Mouse (Mus musculus) left cerebral cortex, adult 6 months (tissue): ENCODE results near the gene Olfr569. TPM values are rescaled to one million over a fixed set of nuclear protein-coding genes. Genes with fewer than 3 reads are reported as not detected.

ENCODE experiments used
- long read RNA-seq, 2 experiments: library from polyadenylated mRNA; unstranded; transcript quantifications; one replicate each; pipeline ENCODE4 v2.0.0; 2019 to 2020
- polyA plus RNA-seq: library from polyadenylated mRNA; unstranded; fragments of <200 nt; fragmentation: Nextera tagmentation; gene quantifications from 2 replicates; pipeline ENCODE4 v1.2.3, GENCODE M21; 2021

Olfr569 gene
- not detected in 2 replicates for polyA plus RNA-seq
- long read RNA-seq, experiment 1 = 0 reads
- long read RNA-seq, experiment 2 = 0 reads

GRCm38 (mm10) chr7:102890782-102891181 is at the start of gene Olfr569:
Gene Olfr569 (minus strand): TSS chr7:102890882.

GRCm38 (mm10) chr7:102924109-102924508 is 33.4 kb upstream of the Olfr569 start, which contains the start of gene Olfr572:
Gene Olfr572 (plus strand): TSS chr7:102924409.

GRCm38 (mm10) chr7:102917032-102917875 is 26.6 kb upstream of the Olfr569 start, which contains the start of gene Olfr571:
Gene Olfr571 (minus strand): TSS chr7:102917536.

GRCm38 (mm10) chr7:102876822-102877221 is 13.9 kb downstream of the Olfr569 start, which contains the start of gene Olfr568:
Gene Olfr568 (plus strand): TSS chr7:102877122.

GRCm38 (mm10) chr7:102858665-102859064 is 32.0 kb downstream of the Olfr569 start, which contains the start of gene Olfr566:
Gene Olfr566 (minus strand): TSS chr7:102858765.

Other genes starting within 250 kb of the Olfr569 start
- not detected in 2 replicates for gene Olfr555, start 232.1 kb downstream of the Olfr569 start, polyA plus RNA-seq
- gene Olfr556, start 226.0 kb downstream of the Olfr569 start, polyA plus RNA-seq = not detected in 2 replicates
- gene Trim68, start 203.6 kb downstream of the Olfr569 start, polyA plus RNA-seq = 3.1 TPM in 2 replicates
- not detected in 2 replicates for gene Olfr557, start 195.0 kb downstream of the Olfr569 start, polyA plus RNA-seq
- not detected in 2 replicates for gene Olfr558, start 188.7 kb downstream of the Olfr569 start, polyA plus RNA-seq
- gene Olfr33, start 171.8 kb downstream of the Olfr569 start, polyA plus RNA-seq = not detected in 2 replicates
- not detected in 2 replicates for gene Olfr559, start 163.4 kb downstream of the Olfr569 start, polyA plus RNA-seq
- not detected in 2 replicates for gene Olfr560, start 131.5 kb downstream of the Olfr569 start, polyA plus RNA-seq
- gene Olfr78, start 131.4 kb downstream of the Olfr569 start, polyA plus RNA-seq = 0.33 and 0.41 TPM in 2 replicates
- gene Olfr561, start 119.7 kb downstream of the Olfr569 start, polyA plus RNA-seq = not detected in 2 replicates
- not detected in 2 replicates for gene Olfr564, start 87.4 kb downstream of the Olfr569 start, polyA plus RNA-seq
- gene Olfr566, start 32.1 kb downstream of the Olfr569 start, polyA plus RNA-seq = not detected in 2 replicates
- not detected in 2 replicates for gene Olfr568, start 13.8 kb downstream of the Olfr569 start, polyA plus RNA-seq
- gene Olfr570, start 3.7 kb upstream of the Olfr569 start, polyA plus RNA-seq = not detected in 2 replicates
- gene Olfr571, start 26.7 kb upstream of the Olfr569 start, polyA plus RNA-seq = not detected in 2 replicates
- not detected in 2 replicates for gene Olfr572, start 33.5 kb upstream of the Olfr569 start, polyA plus RNA-seq
- not detected in 2 replicates for gene Olfr573-ps1, start 51.7 kb upstream of the Olfr569 start, polyA plus RNA-seq
- not detected in 2 replicates for gene Olfr574, start 57.6 kb upstream of the Olfr569 start, polyA plus RNA-seq
- 0.11 TPM in 1 of 2 replicates, not detected in the other for gene Olfr575, start 67.9 kb upstream of the Olfr569 start, polyA plus RNA-seq
- not detected in 2 replicates for gene Olfr576, start 71.8 kb upstream of the Olfr569 start, polyA plus RNA-seq
- not detected in 2 replicates for gene Olfr577, start 85.1 kb upstream of the Olfr569 start, polyA plus RNA-seq
- gene Olfr578, start 98.4 kb upstream of the Olfr569 start, polyA plus RNA-seq = not detected in 2 replicates
- not detected in 2 replicates for gene Olfr582, start 147.1 kb upstream of the Olfr569 start, polyA plus RNA-seq
- not detected in 2 replicates for gene Olfr583, start 160.4 kb upstream of the Olfr569 start, polyA plus RNA-seq
- gene Olfr584, start 191.0 kb upstream of the Olfr569 start, polyA plus RNA-seq = not detected in 2 replicates
- not detected in 2 replicates for gene Olfr585, start 206.8 kb upstream of the Olfr569 start, polyA plus RNA-seq
- gene Olfr586, start 234.8 kb upstream of the Olfr569 start, polyA plus RNA-seq = not detected in 2 replicates
- not detected in 2 replicates for gene Olfr588-ps1, start 250.0 kb upstream of the Olfr569 start, polyA plus RNA-seq